Mouse (Mus musculus) liver, embryonic 14.5 days (tissue): ENCODE data around the gene Olfr373.

Experiments used
- CTCF ChIP-seq: IDR thresholded peaks from 2 replicates; pipeline ENCODE4 v1.5.1; 2016; ENCODE audit warnings: antibody characterized with exemption, low read depth, control low read depth
- EP300 ChIP-seq: IDR thresholded peaks from 2 replicates; pipeline ENCODE4 v1.6.1; 2016; ENCODE audit warnings: antibody characterized with exemption, low read depth

DNA sequence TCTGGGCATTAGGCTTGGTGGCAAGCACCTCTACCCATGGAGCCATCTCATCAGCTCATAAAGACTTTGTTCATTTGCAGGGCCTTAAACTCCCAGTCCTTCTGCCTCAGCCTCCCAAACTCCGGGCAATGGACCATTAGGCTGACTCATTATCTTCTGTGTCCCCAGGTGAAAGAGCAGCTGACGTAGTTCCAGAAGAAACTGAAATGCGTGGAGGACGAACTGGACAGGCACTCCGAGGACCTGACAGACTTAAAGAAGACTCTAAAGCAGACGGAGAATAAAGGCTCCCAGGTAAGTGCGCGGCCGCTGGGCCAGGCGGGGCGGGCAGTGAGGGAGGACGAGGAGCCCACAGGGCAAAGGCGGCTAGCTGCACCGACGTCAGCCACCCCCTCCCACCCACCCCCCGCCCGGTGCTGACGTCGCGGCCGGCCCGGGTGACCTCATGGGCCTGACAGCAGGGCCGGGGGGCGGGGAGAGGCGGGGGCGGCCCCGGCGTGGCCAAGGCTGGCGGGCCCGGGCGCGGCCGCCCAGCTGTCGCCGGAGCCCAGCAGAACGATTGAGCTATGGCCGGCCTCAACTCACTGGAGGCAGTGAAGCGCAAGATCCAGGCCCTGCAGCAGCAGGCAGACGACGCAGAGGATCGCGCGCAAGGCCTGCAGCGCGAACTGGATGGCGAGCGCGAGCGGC is 51.9 kb downstream of the Olfr373 start, which contains the start of gene Tpm4:
- TF ChIP-seq CTCF, result no peak
- no peak for TF ChIP-seq EP300
